Comparison of ENCODE assay signal across 19 mouse cellular contexts in genomic region chr14:48993861-48994260, GRCm38 (mm10).
DNase-seq lines count a peak whose midpoint lies in the region; ATAC-seq and TF ChIP-seq lines count a peak whose summit lies in the region.
"Had no signal": no experiment of that assay in that cellular context is flagged by ENCODE, and none has a peak within 500 bp of the region (broad histone marks: within the 10 kb centered on the region; RNA-seq: fewer than 3 reads in every experiment).

No protein-coding gene starts in this region.

- H3K4me3 ChIP-seq in heart, adult 2 months, result no peak overlapping the region
- H3K4me3 ChIP-seq in midbrain, embryonic 11.5 days (ENCODE audit: low read depth, low read length), result no peak overlapping the region
- no peak overlapping the region for H3K4me3 ChIP-seq in midbrain, embryonic 16.5 days (ENCODE audit: low read depth, low read length)

- no peaks in the 10 kb centered on the region for H3K4me1 ChIP-seq in heart, adult 2 months (ENCODE audit: control insufficient read depth, insufficient read depth, low read length)
- H3K4me1 ChIP-seq in midbrain, embryonic 11.5 days (ENCODE audit: control insufficient read depth, insufficient read depth, low read length), result peaks cover 25% of the 10 kb centered on the region
- H3K4me1 ChIP-seq in midbrain, embryonic 16.5 days (ENCODE audit: control insufficient read depth, insufficient read depth, low read length), result peaks cover 16% of the 10 kb centered on the region

- H3K79me2 ChIP-seq in heart, adult 2 months (replicated peaks; ENCODE audit: control insufficient read depth, insufficient read depth, low read length), result no peaks in the 10 kb centered on the region

- no peak for TF ChIP-seq CTCF in heart, adult 2 months (IDR thresholded peaks at IDR 0.05)

- H3K4me2 ChIP-seq in midbrain, embryonic 11.5 days, result no peak overlapping the region
- no peak overlapping the region for H3K4me2 ChIP-seq in midbrain, embryonic 16.5 days (ENCODE audit: low read length)

- no peak for TF ChIP-seq EP300 in heart, adult 2 months (IDR thresholded peaks at IDR 0.05; ENCODE audit: insufficient read depth, low read depth, low read length)

- H3K9me3 ChIP-seq in midbrain, embryonic 11.5 days (ENCODE audit: control insufficient read depth, low read length), result no peaks in the 10 kb centered on the region
- H3K9me3 ChIP-seq in midbrain, embryonic 16.5 days (replicated peaks; ENCODE audit: control insufficient read depth, low read length, poor library complexity, severe bottlenecking), result no peaks in the 10 kb centered on the region; the same call in 1 of the 2 replicates
- H3K9me3 ChIP-seq: G1E had no signal

- no peak overlapping the region for H3K9ac ChIP-seq in heart, adult 2 months (ENCODE audit: low read depth, low read length)
- H3K9ac ChIP-seq in midbrain, embryonic 11.5 days (ENCODE audit: low read length), result no peak overlapping the region
- no peak overlapping the region for H3K9ac ChIP-seq in midbrain, embryonic 16.5 days (ENCODE audit: low read depth, low read length)

- no peaks in the 10 kb centered on the region for H3K36me3 ChIP-seq in heart, adult 2 months (ENCODE audit: control insufficient read depth, insufficient read depth, low read length)
- no peaks in the 10 kb centered on the region for H3K36me3 ChIP-seq in midbrain, embryonic 11.5 days (ENCODE audit: control insufficient read depth, insufficient read depth, low read length)
- H3K36me3 ChIP-seq in midbrain, embryonic 16.5 days (ENCODE audit: control insufficient read depth, insufficient read depth, low read length), result no peaks in the 10 kb centered on the region
- H3K36me3 ChIP-seq: G1E had no signal

- ATAC-seq in midbrain, embryonic 11.5 days (ENCODE audit: low FRiP score), result no peak
- no peak for ATAC-seq in midbrain, embryonic 16.5 days
- ATAC-seq: activated CD4-positive, CD25-positive, alpha-beta regulatory T cell, adult 4 months; CD4-positive, CD25-positive, alpha-beta regulatory T cell, adult 4 months; Patski had no signal

- no peak for TF ChIP-seq POLR2A in heart, adult 2 months (IDR thresholded peaks at IDR 0.05; ENCODE audit: insufficient read depth, low read depth, low read length)

- H3K27me3 ChIP-seq in heart, adult 2 months (ENCODE audit: control insufficient read depth, insufficient read depth, low read length), result no peaks in the 10 kb centered on the region
- no peaks in the 10 kb centered on the region for H3K27me3 ChIP-seq in midbrain, embryonic 11.5 days (ENCODE audit: control insufficient read depth, insufficient read depth, low read length)
- H3K27me3 ChIP-seq in midbrain, embryonic 16.5 days (ENCODE audit: control insufficient read depth, insufficient read depth, low read depth, low read length), result no peaks in the 10 kb centered on the region
- H3K27me3 ChIP-seq: CH12.LX, Patski had no signal

- no peak overlapping the region for H3K27ac ChIP-seq in heart, adult 2 months
- no peak overlapping the region for H3K27ac ChIP-seq in midbrain, embryonic 11.5 days (ENCODE audit: low read depth, low read length)
- H3K27ac ChIP-seq in midbrain, embryonic 16.5 days (ENCODE audit: low read length), result no peak overlapping the region

- 81% methylated on average over 3 of the region's 3 CpGs for WGBS in heart, adult 2 months
- WGBS in midbrain, embryonic 11.5 days, result 88% methylated on average over 3 of the region's 3 CpGs
- WGBS in midbrain, embryonic 16.5 days, result 82% methylated on average over 3 of the region's 3 CpGs

- intact Hi-C loops in heart, adult 2 months (cut with DNase I), result loop anchor here (5.0 to 10.0 kb wide), 2 partner anchors 472 to 619 kb away; no protein-coding TSS in a partner anchor

- DNase-seq in heart, adult 11 months, result peak; percentile 57
- no peak for DNase-seq in heart, adult 2 months
- DNase-seq in midbrain, embryonic 11.5 days (ENCODE audit: low spot score, missing footprints), result peak; percentile 56
- DNase-seq: adrenal gland, adult 2 months; adrenal gland, adult 8-10 months; adrenal gland, postnatal 10 days; adrenal gland, postnatal 14 days; adrenal gland, postnatal 25 days; adrenal gland, postnatal 36 days; B cell, adult 2 months; cerebellum, adult 11 months; cerebellum, adult 11-12 months; cerebellum, adult 18-20 months had no signal

Comparison
In these comparisons a context has a peak if more than half of its experiments do, and no peak if none do; other contexts are left out.
1. DNase-seq: peak in heart, adult 11 months (single experiment) and midbrain, embryonic 11.5 days (single experiment); none in heart, adult 2 months (0 of 2).